Mouse (Mus musculus) bone marrow macrophage, adult 2 months (primary cell): ENCODE results near the gene Fam129a.

Experiments
- CTCF ChIP-seq: IDR thresholded peaks from 2 replicates; pipeline ENCODE4 v1.5.1; 2012; ENCODE audit warnings: low read depth, mild to moderate bottlenecking, low read length, moderate library complexity
- POLR2A ChIP-seq: IDR thresholded peaks from 2 replicates; pipeline ENCODE4 v1.6.1; 2012; ENCODE audit warnings: mild to moderate bottlenecking, low read depth, low read length, borderline replicate concordance

DNA sequence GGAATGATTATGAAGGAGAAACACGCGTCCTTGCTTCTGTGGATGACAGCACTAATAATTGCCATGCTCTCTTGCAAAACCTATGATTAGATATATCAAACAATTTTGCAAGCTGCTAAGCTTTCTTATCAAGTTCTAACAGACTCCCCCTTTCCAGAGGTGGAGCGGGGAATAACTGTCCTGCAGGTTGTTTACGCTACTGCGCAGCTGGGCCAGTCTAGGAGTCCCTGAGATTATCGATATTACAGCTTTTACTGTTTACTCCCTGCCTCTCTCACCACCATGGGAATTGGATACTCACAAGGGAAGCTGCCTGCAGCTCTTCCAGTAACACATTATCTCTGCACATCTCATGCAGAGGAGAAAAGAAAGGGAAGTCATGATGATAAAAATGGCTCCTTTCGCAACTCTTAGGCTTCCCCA is 170.2 kb downstream of the Fam129a start:
- no peak for TF ChIP-seq CTCF
- no peak for TF ChIP-seq POLR2A
